Mouse (Mus musculus): ENCODE measurements around the gene Tecpr2.

Gene Tecpr2

DNA sequence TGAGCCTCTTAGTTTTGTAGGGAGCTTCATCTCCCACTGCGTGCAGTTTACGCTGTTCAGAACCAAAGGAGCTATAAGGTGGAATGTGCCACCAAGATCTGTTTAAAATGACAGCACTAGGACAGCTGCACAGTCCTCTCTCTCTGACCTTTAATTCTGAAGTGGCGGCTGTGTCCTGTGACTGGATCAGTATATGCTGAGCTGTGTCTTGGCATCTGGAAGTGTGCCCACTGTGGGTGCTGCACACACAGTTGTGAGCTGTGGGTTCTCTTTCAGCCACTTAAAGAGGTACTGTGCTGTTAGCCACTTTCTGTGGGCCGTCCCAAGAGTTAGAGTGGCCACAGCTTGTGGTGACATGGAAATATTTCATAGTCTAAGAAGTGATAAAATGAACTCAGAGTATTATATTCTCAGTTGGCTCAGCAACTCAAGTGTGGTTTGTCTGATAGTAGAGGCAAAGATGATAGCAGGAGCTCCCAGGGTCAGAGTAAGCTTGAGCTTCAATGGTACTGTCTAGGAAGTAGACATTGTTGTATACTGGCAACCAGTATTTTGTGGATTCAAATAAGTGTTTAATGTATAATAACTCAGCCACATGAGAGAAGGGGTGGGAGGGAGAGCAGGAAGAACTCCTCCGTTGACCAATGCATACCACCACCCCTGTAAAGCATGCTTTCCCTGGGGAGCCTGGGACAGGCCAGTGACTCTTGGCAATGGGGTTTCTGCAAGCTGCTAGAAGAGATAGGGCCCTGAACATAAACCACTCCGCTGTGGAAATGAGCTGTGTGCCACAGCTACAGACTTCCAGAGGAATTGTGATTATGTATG is 59.2 kb downstream of the Tecpr2 start:
- 90% methylated on average over 6 of the region's 6 CpGs for WGBS

DNA sequence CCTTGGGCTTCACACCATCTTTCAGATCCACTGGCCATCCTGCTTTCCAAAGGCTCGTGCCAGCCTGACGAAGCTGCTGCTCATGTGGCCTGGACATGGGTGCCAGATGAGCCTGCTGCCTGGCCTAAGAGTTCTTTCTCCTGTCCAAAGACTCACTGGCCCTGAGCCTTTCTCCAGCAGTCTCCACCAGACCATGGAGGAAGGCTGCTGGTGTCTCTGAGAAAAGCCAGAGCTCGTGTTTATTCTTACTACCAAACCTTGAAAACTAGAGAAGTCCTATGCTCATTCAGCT is 59.8 kb downstream of the Tecpr2 start:
- 81% methylated on average over 3 of the region's 3 CpGs for WGBS

DNA sequence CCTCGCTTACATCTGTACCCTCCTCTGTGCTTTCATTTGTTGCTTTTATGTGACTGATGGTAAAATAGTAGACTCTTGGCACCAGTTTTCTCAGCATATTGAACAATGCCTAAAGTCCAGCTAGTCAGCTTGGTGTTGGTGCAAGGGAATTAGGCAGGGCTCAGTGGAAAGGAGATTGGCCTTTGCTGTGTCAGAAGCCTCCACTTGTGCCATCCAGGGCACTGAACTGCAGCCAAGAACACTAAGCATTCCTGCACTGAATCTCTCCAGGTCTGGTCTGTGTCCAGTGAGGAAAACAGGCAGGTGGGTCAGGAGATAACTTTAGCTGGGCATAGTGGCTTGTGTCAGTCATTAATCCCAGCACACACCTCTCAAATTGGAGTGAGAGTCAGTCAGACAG is 60.3 kb downstream of the Tecpr2 start:
- 90% methylated on average over 1 of the region's 1 CpGs for WGBS

DNA sequence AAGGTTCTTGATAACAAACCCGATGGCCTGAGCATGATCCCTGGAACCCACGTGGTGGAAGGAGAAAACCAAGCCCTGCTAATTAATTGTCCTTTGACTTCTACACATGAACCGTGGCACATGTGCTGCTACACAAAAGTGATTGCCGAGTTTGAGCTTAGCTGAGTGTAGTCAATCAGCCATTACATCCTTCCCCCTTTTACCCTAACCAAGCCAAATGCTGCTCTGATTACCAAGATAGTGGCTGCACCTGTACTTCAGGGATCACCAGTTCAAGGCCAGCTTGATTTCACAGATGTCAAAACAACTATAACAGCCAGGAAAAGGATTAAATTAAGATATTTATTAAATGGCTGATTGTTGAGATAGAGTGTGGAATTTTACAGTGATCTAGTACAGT is 61.1 kb downstream of the Tecpr2 start:
- 82% methylated on average over 4 of the region's 4 CpGs for WGBS

DNA sequence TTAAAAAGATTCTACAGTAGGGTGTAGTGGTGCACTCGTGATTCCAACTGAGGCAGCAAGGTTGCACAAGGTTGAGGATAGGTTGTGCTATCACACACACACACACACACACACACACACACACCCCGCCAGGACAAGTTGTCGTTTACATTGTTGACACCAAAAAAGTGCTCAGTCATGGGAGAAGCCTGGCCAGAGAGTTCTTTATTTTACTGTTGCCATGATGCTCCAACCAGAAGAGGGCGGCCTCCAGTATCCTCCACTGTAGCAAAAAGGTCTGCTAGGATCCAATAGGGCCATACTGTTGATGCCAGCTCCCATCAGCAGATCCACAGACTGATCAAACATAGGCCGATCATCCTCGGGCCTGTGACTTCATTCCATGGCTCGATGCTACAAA is 62.2 kb downstream of the Tecpr2 start:
- WGBS: 83% methylated on average over 7 of the region's 7 CpGs

DNA sequence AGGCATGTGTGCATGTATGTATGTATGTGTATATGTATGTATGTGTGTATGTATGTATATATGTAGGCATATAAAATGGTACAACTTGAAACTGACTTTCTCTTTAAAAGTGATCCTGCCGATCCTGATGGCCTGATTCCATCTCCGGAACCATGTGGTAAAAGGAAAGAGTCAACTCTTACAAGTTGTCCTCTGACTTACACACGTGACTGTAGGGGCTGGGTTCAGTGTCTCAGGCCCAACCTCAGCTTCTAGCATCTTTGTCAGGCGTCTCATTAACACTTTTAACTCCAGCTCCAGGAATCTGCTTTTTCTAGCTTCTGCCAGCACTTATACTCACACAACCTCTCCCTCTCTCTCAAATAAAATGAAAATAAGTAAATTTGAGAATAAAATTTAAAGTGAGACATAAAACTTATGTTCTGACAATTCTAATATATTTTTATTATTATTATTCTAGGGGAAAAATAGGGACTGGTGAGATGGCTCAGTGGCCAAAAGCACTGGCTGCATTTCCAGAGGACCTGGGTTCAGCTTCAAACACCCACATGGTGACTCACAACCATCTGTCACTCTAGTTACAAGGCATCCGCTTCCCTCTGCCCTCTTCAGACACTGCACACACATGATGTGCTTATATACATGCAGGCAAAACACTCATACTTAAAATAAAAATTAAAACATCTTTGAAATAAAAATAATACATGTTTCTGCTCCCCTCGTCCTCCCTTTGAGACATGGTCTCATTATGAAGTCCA is 63.7 kb downstream of the Tecpr2 start:
- 70% methylated on average over 6 of the region's 6 CpGs for WGBS

DNA sequence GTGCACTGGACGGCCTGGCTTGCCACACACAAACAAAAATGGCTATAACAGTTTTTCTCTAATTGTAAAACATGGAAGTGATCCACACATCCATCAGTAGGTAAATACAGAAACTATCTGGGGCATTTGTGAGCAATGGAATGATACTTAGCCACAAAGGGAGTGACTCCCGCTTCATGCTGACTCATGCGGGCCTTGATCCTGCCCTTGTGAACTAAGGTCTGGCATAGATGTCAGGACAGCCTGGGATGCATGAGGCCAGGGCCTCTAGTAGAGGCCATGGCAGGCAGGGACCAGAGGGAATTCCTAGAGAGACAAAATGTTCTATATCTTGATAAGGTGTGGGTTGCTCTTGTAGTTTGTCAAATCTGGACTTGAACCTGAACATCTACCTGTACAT is 64.4 kb downstream of the Tecpr2 start:
- 89% methylated on average over 3 of the region's 3 CpGs for WGBS

DNA sequence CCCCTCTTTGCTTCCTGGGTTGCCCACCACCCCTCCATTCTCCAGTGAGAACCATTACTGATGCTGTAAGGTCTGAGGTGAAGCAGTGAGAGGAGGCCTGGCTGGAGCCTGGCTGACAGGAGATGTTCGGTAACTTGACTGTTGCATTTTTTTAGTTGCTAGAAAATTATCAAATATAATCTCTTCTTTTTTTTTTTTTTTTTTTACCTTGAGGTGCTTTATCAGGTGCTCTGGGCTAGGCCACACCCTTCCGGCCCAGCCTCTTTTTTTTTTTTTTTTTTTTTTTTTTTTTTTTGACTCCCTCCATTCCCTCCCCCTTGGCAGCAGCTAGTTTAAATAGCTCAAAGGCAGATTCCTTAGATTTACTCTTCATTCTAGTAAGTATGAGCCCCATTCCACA is 64.8 kb downstream of the Tecpr2 start:
- WGBS: 100% methylated on average over 2 of the region's 2 CpGs

DNA sequence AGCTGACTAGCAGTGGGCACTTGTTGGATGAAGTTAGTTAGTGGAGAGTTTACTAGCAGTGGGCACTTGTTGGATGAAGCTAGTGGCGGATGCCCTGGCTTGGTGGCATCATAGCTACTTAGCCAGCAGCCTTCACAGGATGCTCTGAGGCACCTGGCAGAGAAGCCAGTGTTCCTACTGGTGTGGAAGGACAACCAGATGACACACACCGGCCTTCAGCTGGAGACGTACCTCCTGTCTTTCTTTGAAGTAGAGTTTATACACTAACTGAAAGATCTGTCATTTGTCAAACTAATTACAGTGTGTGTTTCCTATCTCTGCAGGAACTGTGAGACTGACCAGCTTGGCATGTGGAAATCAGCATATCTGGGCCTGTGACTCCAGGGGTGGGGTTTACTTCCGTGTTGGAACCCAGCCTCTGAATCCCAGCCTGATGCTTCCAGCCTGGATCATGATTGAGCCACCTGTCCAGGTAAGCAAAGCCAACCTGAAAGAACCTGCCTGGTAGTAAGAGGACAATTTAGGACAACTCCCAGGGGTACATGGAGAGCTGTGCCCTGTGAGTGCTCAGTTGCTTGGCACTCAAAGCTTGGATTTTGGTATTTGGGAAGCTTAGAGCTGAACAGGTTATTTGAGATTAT is 65.4 kb downstream of the Tecpr2 start:
- WGBS: 88% methylated on average over 4 of the region's 4 CpGs

DNA sequence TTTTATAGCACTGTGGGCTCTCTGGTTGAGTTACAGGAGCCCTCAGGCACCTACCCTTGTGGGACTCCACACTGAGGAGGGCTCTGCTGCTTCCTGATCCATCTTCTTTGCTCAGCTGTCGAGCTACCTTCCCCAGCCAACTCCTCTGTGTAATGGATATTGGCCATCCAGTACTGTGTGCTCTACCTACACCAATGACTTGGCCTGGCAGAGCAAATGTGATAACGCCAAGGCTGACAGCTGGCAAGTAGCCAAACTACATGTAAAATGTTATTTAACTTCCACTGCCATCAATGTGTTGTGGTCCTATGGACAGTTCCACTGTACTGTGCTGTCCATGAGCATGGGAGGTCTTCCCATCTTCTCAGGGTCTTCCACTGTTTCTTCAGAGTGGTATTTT is 72.9 kb downstream of the Tecpr2 start:
- WGBS: 80% methylated on average over 2 of the region's 2 CpGs

DNA sequence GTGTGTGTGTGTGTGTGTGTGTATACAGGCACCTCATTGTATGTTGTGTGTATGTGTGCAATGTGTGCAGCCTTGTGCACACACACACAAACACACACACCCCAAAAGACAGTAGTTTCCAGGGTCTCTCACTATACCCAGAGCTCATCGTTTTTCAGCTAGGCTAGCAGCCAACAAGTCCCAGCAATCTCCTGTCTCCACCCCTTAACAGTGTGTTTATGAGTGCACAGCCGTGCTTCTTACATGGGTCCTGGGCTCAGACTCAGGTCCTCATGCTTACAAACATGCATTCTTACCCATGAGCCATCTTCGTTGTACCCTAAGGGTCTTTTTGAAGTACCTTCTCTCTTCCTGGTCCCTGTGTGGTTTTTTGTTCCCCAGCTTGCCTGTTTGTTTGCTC is 76.4 kb downstream of the Tecpr2 start:
- WGBS: 76% methylated on average over 3 of the region's 3 CpGs

DNA sequence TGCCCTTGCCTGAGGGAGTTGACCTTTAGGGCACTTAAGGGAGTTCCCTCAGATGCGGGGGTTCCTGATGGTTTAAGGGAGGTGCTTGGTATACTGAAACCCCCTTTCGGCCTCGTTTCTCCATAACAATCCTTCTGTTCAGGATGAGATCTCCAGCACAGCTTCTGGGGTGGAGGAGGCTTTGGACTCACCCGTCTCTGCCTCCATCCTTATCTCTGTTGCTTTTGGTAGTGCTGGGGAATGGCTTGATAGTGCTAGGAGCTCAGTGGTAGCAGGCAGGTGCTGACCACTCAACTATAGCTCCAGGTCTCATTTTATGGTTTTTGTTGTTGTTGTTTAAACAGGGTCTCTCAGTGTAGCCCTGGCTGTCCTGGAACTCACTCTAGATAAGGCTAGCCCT is 77.0 kb downstream of the Tecpr2 start:
- WGBS: 95% methylated on average over 4 of the region's 4 CpGs

DNA sequence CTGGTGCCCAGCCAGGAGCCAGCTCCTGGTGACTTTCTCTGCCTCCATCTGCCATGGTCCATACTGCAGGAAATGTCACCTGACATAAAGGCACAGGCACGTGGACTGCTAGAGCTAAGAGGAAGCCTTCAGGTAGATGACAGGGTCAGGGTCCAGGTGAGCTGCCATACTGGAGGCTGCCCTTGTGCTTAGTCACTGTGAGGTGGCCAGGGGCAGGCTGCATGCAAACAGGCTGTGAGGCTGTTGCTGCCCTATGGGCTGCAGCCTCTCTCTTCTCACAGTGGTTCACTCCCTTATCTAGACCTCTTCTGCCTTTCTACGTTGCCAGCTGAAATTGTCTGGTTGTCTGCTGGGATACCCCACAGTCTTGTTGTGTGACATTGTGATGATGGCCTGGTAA is 78.1 kb downstream of the Tecpr2 start:
- 94% methylated on average over 2 of the region's 2 CpGs for WGBS

DNA sequence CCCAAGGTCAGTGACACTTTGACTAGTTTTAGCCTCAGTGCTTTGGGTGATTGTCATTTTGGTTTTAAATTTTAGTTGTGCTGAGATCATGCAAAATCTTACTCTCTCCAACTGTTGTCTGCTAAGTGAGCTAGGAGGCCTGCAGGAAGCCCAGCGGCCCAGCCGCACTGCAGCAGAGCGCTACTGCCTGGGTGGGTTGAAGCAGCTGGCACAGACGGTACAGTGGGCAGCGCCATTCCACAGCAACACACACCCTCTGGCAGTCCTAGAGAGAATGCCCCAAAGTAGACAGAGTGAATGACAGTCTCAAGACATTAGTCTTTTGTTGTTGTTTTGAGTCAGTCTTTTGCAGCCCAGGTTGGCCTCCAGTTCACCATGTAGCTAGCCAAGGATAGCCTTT is 81.3 kb downstream of the Tecpr2 start:
- 62% methylated on average over 5 of the region's 5 CpGs for WGBS

DNA sequence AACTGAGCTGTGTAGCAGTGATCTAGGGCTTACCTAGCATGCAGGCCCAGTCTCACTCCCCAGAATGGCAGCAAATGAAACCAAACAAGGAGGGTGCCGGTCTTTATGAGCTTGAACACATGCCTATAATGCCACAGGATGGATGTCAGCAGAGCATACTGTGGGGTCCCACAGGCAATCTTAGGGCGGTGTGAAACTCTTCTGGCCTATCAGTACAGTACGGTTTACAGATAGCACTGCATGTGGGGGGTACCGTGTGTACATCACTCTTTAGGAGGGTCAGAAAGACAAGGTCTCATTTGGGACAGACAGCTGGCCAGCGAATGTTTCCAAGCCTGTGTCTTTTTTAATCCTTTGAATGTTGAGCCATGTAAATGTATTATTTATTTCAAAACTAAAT is 82.9 kb downstream of the Tecpr2 start:
- WGBS: 94% methylated on average over 5 of the region's 5 CpGs

DNA sequence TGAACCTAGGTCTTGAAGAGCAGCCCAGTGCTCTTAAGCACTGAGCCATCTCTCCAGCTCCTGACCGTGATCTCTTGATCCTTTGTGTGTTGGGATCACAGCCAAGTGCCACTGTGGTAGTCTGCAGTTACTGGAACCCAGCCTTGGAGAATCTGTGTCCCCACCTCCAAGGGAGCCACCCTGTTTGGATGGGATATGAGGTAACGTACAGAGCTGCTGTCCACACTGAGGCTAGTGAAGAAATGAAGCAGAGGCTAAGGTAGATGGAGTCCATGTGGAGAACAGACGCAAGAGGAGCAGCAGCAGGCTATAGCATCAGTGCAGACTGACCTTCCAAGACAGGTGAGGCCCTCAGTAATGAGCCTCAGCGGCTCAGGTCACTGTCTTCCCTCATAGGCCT is 84.8 kb downstream of the Tecpr2 start:
- 89% methylated on average over 4 of the region's 4 CpGs for WGBS

DNA sequence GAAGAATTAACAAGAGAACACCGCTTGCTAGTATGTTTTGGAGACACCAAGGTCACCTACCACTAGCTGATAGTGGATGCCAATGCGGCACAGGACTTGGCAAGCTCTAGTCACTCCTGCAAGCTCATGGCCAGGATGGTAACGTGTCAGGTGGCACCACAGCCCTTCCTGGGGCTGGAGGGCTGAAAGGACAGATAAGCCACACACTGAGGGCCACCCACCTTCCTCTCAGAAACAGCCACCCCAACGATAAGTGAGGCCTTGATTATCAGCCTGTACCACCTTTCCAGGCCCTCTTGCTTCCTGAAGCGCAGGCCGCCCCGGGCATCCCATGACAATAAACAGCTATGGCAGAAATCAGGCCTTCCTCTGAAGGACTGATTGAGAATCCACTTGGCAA is 85.2 kb downstream of the Tecpr2 start:
- WGBS: 91% methylated on average over 7 of the region's 7 CpGs

DNA sequence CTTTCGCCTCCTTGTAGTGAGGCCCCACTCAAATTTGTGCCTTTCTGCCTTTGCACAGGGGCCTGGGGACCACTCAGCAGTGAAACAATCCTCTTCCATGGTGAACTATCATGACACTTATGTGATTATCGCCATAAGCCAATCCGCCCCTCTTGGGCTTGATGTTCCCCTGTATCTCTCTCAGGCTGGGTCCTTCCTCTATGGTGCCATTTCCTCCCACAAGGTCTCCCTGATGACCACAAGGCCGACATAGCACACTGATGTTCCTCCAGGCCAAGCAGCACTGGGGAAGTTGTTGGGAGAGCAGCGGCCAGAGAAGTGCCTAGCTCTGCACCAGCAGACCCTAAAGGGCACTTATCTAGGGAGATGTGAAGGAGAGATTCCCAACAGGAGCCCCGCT is 85.7 kb downstream of the Tecpr2 start:
- WGBS: 91% methylated on average over 6 of the region's 6 CpGs

DNA sequence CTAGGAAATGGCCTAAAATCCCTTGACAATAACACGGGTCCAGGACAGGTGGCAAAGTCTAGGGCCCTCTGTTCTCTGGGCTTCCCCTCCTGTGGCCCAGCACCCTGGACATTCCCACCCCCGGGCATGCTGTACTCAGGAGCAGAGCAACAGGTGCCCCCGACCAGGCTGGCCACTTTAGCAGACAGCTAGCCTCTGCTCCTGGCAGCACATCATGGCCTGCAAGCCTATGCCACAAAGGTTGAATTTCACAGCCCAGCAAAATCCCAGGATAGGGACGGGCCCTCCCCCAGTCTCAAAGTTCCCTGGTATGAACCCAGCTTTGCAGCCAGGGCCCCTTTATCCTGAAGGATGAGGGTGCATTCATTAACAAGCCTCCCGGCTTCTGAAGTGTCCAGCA is 86.3 kb downstream of the Tecpr2 start:
- WGBS: 88% methylated on average over 5 of the region's 5 CpGs

DNA sequence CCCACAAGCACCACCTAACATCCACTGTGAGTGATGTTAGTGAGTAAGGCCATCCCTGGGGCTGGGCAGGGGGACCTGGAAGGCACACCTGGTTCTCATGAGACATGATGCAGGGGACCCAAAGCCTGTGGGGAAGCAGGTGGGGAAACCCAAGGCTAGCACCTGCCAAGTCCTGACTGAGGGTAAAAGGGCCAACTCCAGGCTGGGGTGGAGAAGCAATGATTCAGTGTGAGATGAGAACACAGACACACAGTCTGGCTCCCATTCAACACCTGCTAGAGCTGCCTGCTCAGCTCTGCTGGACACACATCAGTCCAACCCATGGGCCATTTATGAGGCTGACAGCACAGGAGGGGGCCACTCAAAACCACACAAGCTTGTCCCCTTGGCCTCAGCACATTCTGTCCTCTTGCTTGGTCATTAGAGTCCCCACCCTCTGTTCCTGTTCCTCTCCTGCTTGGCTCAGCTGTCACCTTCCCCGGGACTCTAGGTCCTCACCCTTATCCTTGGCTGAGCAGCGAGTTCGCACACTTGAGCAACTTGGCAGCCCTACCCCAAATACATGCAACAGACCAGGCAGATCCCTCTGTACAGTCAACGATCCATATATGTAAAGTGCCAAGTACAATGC is 86.9 kb downstream of the Tecpr2 start:
- 80% methylated on average over 4 of the region's 4 CpGs for WGBS

DNA sequence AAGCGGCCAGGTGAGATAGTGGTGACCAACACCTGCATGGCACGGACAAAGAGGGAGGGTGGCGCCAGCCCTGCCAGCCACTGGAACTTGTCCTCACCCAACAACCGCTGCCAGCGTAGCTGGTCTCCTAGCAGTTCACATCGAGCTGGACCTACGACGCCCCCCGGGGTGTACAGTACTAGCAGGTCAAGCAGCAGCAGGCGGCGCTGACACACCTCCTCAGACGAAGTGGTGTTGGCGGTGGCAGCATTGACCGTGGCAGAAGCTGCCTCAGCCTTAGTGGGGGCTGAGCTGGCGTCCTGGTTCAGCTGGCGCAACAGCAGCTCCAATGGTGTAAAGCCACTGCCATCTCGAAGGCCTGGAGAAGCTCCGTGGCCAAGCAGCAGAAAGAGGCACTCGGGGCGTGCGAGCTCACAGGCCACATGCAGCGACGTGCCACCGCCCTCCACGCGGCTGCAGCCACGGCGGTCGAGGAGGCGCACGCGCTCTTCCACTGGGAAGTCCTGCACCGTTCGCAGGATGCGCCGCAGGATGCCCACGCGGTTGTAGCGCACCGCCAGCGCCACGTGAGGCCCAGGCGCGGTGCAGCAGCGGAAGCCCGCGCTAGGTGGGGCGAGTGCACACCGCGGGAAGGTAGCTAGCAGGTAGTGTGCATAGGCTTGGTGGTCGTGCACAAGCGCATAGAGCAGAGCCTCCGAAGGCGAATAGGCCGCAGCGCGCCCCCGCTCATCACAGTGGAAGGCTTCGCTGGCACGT is 87.7 kb downstream of the Tecpr2 start:
- WGBS: 94% methylated on average over 60 of the region's 60 CpGs

DNA sequence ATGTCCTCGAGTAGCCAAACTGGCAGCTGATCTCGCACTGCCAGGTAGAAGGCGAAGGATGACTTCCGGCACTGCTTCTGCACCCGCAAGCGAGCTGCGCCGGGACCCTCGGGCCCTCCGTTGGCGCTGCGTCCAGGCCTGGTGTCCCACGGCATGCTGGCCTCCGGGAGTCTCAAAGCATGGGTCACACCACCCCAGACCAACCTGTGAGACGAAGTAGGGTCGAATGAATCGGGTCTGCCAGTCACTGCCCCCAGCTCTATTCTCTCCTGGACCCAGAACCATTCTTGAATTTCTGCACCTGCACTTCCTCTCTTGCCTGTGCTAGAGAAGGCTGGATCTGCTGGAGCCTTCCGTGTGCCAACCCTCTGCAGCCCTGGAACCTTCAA is 88.3 kb downstream of the Tecpr2 start:
- WGBS: 97% methylated on average over 18 of the region's 18 CpGs
